Mouse (Mus musculus): Measurements from ENCODE around the gene Srpk3.

The Srpk3 gene

GRCm38 (mm10) chrX:73805814-73806213, 31.6 kb downstream of the Srpk3 start:
- DNase-seq: no peak

DNA sequence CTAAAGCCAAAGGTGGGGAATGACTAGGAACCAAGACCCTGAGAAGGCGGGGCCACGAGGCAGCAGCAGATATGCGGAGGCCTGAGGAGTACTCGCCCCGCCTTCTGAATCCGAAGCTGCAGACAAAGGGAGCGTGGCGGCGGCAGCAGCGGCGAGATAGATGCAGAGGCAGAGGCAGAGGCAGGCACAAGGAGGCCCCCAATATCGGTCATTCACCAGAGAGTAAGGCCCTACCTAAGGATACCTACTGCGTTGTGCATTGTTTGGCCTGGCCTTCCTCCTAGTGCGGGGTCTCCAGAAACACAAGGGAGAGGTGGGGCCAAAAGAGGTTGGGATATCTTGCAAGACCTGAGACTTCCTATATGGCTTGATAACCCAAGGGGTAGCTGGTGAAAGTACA, 40.9 kb downstream of the Srpk3 start:
- DNase-seq: no peak

GRCm38 (mm10) chrX:73816596-73817314, 42.5 kb downstream of the Srpk3 start:
- DNase-seq: no peak

DNA sequence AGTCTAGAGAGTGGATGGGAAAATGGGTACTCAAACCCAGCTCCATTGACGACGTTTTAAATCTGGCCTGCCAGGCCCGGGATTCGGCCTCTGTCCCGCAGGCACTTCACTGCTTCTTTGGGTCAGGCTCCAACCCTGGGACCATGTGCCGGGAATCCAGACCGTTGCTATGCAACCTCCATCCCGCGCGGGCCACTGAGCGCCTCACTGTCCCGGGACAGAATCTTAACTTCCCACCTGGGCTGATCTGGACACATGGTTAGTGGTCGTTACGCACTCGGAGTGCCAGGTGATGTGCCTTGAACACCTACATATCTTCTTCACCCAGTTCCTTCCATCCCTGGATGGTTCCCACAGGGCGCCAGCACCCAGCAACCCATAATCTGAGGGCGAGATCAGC, 49.5 kb downstream of the Srpk3 start:
- DNase-seq: peak; percentile 29

- DNase-seq: peak; percentile 85
These were observed 50.3 kb downstream of the Srpk3 start, which contains the start of gene Pdzd4 for GRCm38 (mm10) chrX:73824185-73825151. TSS of gene Pdzd4 (minus strand) at chrX:73824969.

Measured in cerebellum, adult 9-11 months (tissue).